Mouse (Mus musculus) liver, adult 2 months (tissue): Measurements from ENCODE around the gene Duxbl3. TPM values are rescaled to one million over a fixed set of nuclear protein-coding genes. Genes with fewer than 3 reads are reported as not detected.

Experiments used
- DNase-seq: peaks from one replicate; pipeline ENCODE4 v3.0.0-alpha.2; 2011; ENCODE audit warnings: low read depth, low spot score; ENCODE audit errors: extremely low read depth
- H3K27ac ChIP-seq: fragments of 200-500 bp; replicated peaks from 2 replicates; pipeline ENCODE4 v1.5.1; 2012; ENCODE audit warnings: low read depth, mild to moderate bottlenecking, control low read depth, inconsistent platforms, low read length; ENCODE audit not compliant: insufficient read depth
- H3K27me3 ChIP-seq: fragments of 200-500 bp; 2 replicates; pipeline ENCODE4 v1.6.1; 2012; ENCODE audit warnings: mild to moderate bottlenecking, moderate library complexity, low read length, inconsistent platforms; ENCODE audit not compliant: control insufficient read depth, insufficient read depth
- H3K36me3 ChIP-seq: fragments of 200-500 bp; 2 replicates; pipeline ENCODE4 v1.6.1; 2012; ENCODE audit warnings: low read length, inconsistent platforms; ENCODE audit not compliant: control insufficient read depth, insufficient read depth
- H3K4me1 ChIP-seq: fragments of 200-500 bp; 2 replicates; pipeline ENCODE4 v1.6.1; 2011; ENCODE audit warnings: low read length; ENCODE audit not compliant: control insufficient read depth, insufficient read depth
- H3K4me3 ChIP-seq: fragments of 200-500 bp; 2 replicates; pipeline ENCODE4 v1.5.1; 2011; ENCODE audit warnings: low read depth, mild to moderate bottlenecking, control low read depth, low read length, moderate library complexity; ENCODE audit not compliant: insufficient read depth
- H3K79me2 ChIP-seq: fragments of 200-500 bp; 2 replicates; pipeline ENCODE4 v1.6.1; 2012; ENCODE audit warnings: inconsistent platforms, mild to moderate bottlenecking, low read length, moderate library complexity; ENCODE audit not compliant: control insufficient read depth, insufficient read depth
- H3K9ac ChIP-seq: fragments of 200-500 bp; 2 replicates; pipeline ENCODE4 v1.6.1; 2012; ENCODE audit warnings: low read depth, mild to moderate bottlenecking, control low read depth, inconsistent platforms, low read length
- CTCF ChIP-seq: fragments of 200-500 bp; IDR thresholded peaks from 2 replicates; pipeline ENCODE4 v1.5.1; 2011; ENCODE audit warnings: low read depth, low read length, control low read depth
- POLR2A ChIP-seq: fragments of 200-500 bp; IDR thresholded peaks from 2 replicates; pipeline ENCODE4 v1.6.1; 2011; ENCODE audit warnings: low read length, control low read depth; ENCODE audit not compliant: insufficient read depth; ENCODE audit errors: extremely low read depth
- WGBS: fragments of 180-500 bp; shearing (Covaris S2); methylation state at CpG from one replicate; pipeline ENCODE4 v1.1.7; 2018; 5-methylcytosine and 5-hydroxymethylcytosine counted together
- polyA plus RNA-seq: library from polyadenylated mRNA; depleted of rRNA; stranded (reverse); fragments of >200 nt; gene quantifications from 2 replicates; pipeline ENCODE4 v1.2.3, GENCODE M21; 2012; rRNA removed
- total RNA-seq: library from RNA; depleted of rRNA; stranded (reverse); fragments of >200 nt; gene quantifications from 2 replicates; pipeline ENCODE4 v1.2.3, GENCODE M21; 2014; rRNA removed

The Duxbl3 gene
- total and polyA plus RNA-seq, 2 experiments: not detected

GRCm38 (mm10) chr14:26316246-26316730 is 58.5 kb downstream of the Duxbl3 start:
- H3K36me3 ChIP-seq: no peaks in the 10 kb centered on the region
- DNase-seq: no peak
- no peak overlapping the region for H3K27ac ChIP-seq
- H3K79me2 ChIP-seq: no peaks in the 10 kb centered on the region
- TF ChIP-seq POLR2A: no peak
- no peak for TF ChIP-seq CTCF
- 63% methylated on average over 3 of the region's 3 CpGs for WGBS
- H3K4me3 ChIP-seq: no peak overlapping the region
- H3K9ac ChIP-seq: no peak overlapping the region
- no peaks in the 10 kb centered on the region for H3K4me1 ChIP-seq
- H3K27me3 ChIP-seq: no peaks in the 10 kb centered on the region

Other genes with a start within 250 kb of the Duxbl3 start
- 20.1 and 20.7 TPM in 2 replicates for gene Gm9780, start 215.3 kb upstream of the Duxbl3 start, total RNA-seq
- gene Gm9780, start 215.3 kb upstream of the Duxbl3 start, polyA plus RNA-seq: 28.0 and 28.2 TPM in 2 replicates
- 29.7 and 34.0 TPM in 2 replicates for gene Tmem254c, start 190.6 kb upstream of the Duxbl3 start, total RNA-seq
- gene Tmem254c, start 190.6 kb upstream of the Duxbl3 start, polyA plus RNA-seq: 150 and 159 TPM in 2 replicates
- not detected in 2 replicates for gene Cphx2, start 176.4 kb upstream of the Duxbl3 start, total RNA-seq
- gene Cphx2, start 176.4 kb upstream of the Duxbl3 start, polyA plus RNA-seq: 0.21 TPM in 1 of 2 replicates, not detected in the other
- gene Cphx3, start 175.7 kb upstream of the Duxbl3 start, total RNA-seq: 0.55 and 0.74 TPM in 2 replicates
- 0.45 TPM in 1 of 2 replicates, not detected in the other for gene Cphx3, start 175.7 kb upstream of the Duxbl3 start, polyA plus RNA-seq
- not detected in 2 replicates for gene Duxbl2, start 139.6 kb upstream of the Duxbl3 start, total RNA-seq
- gene Duxbl2, start 139.6 kb upstream of the Duxbl3 start, polyA plus RNA-seq: not detected in 2 replicates
- not detected in 2 replicates for gene Plac9b, start 75.5 kb upstream of the Duxbl3 start, total RNA-seq
- gene Plac9b, start 75.5 kb upstream of the Duxbl3 start, polyA plus RNA-seq: 6.0 and 7.2 TPM in 2 replicates
- gene Tmem254b, start 50.9 kb upstream of the Duxbl3 start, total RNA-seq: 5.7 and 6.7 TPM in 2 replicates
- 76.5 and 139 TPM in 2 replicates for gene Tmem254b, start 50.9 kb upstream of the Duxbl3 start, polyA plus RNA-seq